Mouse (Mus musculus) myocyte (in vitro differentiated cells): ENCODE measurements around the gene Dnah2.

Source experiments
- E2F4 ChIP-seq: IDR thresholded peaks from one replicate; pipeline ENCODE4 v1.6.1; 2011; ENCODE audit warnings: mild to moderate bottlenecking, control low read depth, moderate library complexity; ENCODE audit not compliant: insufficient read depth
- MAX ChIP-seq: IDR thresholded peaks from one replicate; pipeline ENCODE4 v1.6.1; 2011; ENCODE audit warnings: low read depth, mild to moderate bottlenecking, control low read depth
- MYOD1 ChIP-seq, 3 experiments: IDR thresholded peaks; one replicate each; pipeline ENCODE4 v1.6.1; 2011; ENCODE audit warnings: control low read depth in 2 of 3, low read depth in 2 of 3, mild to moderate bottlenecking in 2 of 3, moderate library complexity in 1 of 3; ENCODE audit not compliant: insufficient read length in 2 of 3, control insufficient read depth in 1 of 3
- MYOG ChIP-seq, 3 experiments: IDR thresholded peaks; one replicate each; pipeline ENCODE4 v1.6.1; 2011; ENCODE audit warnings: control low read depth in 2 of 3, low read depth in 2 of 3, mild to moderate bottlenecking in 2 of 3; ENCODE audit not compliant: insufficient read length in 2 of 3, control insufficient read depth in 1 of 3, insufficient read depth in 1 of 3
- POLR2A ChIP-seq: IDR thresholded peaks from one replicate; pipeline ENCODE4 v1.6.1; 2011; ENCODE audit warnings: low read depth, mild to moderate bottlenecking, control low read depth, moderate library complexity; ENCODE audit not compliant: insufficient read length
- POLR2AphosphoS2 ChIP-seq: IDR thresholded peaks from one replicate; pipeline ENCODE4 v1.6.1; 2011; ENCODE audit warnings: low read depth, control low read depth; ENCODE audit not compliant: insufficient read length
- REST ChIP-seq: IDR thresholded peaks from one replicate; pipeline ENCODE4 v1.6.1; 2011; ENCODE audit warnings: mild to moderate bottlenecking, control low read depth, moderate library complexity; ENCODE audit not compliant: insufficient read depth, insufficient read length
- TCF12 ChIP-seq: IDR thresholded peaks from one replicate; pipeline ENCODE4 v1.6.1; 2011; ENCODE audit warnings: mild to moderate bottlenecking, control low read depth; ENCODE audit not compliant: poor library complexity, insufficient read depth, severe bottlenecking
- TCF3 ChIP-seq: IDR thresholded peaks from one replicate; pipeline ENCODE4 v1.6.1; 2011; ENCODE audit warnings: low read depth, control low read depth; ENCODE audit not compliant: insufficient read length
- USF1 ChIP-seq: IDR thresholded peaks from one replicate; pipeline ENCODE4 v1.6.1; 2011; ENCODE audit warnings: low read depth, mild to moderate bottlenecking, control low read depth, moderate library complexity

DNA sequence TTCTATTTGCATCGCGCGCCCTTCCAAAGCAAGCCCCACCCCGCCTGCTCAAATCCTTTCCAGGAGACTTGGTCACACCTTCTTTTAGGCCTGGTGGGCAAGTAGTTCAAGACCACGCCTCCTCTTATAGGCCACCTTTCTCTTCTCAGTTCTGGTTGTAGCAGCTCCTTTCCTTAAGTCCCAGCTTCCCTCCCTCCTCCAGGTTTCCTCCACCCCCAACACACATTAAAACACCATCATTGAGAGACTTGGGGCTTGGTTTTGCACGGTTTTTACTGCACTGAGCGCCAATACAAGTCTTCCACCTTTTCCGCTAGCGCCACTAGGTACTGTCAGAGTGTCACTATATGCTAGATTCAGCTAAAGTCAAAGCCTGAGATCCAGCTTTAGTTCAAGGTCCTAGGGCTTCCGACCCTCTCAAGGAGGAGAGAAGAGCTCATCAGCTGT lies 128.3 kb downstream of the Dnah2 start:
- TF ChIP-seq POLR2A (no peak), TCF12 (no peak), MYOD1 (IDR thresholded peaks at IDR 0.05; ENCODE audit: control insufficient read depth in 1 of 3, insufficient read length in 2 of 3, low read depth in 2 of 3) (no peak), MAX (no peak), POLR2AphosphoS2 (no peak), E2F4 (no peak), REST (no peak), MYOG (IDR thresholded peaks at IDR 0.05; ENCODE audit: control insufficient read depth in 1 of 3, insufficient read depth in 1 of 3, insufficient read length in 2 of 3, low read depth in 2 of 3) (no peak), USF1 (no peak), TCF3 (no peak)
